Mouse (Mus musculus): ENCODE data around the gene 6030408B16Rik.

- TF ChIP-seq CTCF (IDR thresholded peaks at IDR 0.05; ENCODE audit: low read depth, low read length) (no peak), POLR2AphosphoS5 (IDR thresholded peaks at IDR 0.05; ENCODE audit: insufficient replicate concordance, low read depth, low read length) (no peak)
These were observed 39.4 kb downstream of the 6030408B16Rik start for GRCm38 (mm10) chr15:101332370-101332769.
